Comparison of ENCODE assay signal across 12 mouse cellular contexts in the genomic region with DNA sequence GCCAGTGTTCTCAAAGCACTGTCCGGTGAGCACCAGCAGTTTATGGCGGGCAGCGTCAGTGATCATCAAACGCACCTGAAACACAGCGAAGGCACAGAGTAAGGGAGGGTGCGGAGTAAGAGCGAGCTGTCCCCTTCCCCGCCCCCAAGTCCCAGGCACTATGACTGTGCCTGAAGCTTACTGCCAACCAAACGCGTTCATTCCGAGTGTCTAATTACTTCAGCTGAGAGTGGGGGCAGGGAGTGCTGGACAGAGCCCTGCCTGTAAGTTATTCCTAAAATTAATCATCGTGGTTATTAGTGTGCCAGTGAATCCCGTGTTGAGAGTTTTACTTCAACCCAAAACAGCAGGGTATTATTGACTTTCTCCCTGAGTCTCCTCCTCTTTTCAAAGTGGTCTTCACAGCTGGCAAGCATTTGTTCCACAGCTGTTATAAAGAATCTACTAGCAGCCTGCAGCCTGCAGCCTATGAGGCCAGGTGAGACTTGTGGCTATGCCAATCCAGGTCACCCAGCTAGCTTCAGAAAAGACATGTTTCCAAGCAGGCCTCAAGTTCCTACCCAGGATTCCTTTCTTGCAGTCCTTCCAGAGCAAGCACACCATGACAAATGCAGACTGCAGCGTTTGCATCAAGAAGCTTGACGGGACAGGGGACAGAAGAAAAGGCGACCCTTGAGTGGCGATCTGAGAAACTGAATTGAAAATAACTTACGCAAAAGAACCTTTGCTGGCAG.
A peak's percentile ranks its signal among the peaks of the same experiment; 100 is the strongest.
DNase-seq lines count a peak whose midpoint lies in the region; ATAC-seq and TF ChIP-seq lines count a peak whose summit lies in the region.
"Had no signal": no experiment of that assay in that cellular context is flagged by ENCODE, and none has a peak within 500 bp of the region (broad histone marks: within the 10 kb centered on the region; RNA-seq: fewer than 3 reads in every experiment).

No protein-coding gene starts in this region.

- H3K9me3 ChIP-seq in limb, embryonic 14.5 days (ENCODE audit: control insufficient read depth, low read length) = no peaks in the 10 kb centered on the region

- peak overlapping the region; percentile 20; the same call in 1 of the 2 replicates for H3K27ac ChIP-seq in limb, embryonic 14.5 days (replicated peaks; ENCODE audit: low read depth, low read length)
- H3K27ac ChIP-seq: macrophage had no signal

- H3K27me3 ChIP-seq in limb, embryonic 14.5 days (ENCODE audit: control insufficient read depth, insufficient read depth, low read length) = no peaks in the 10 kb centered on the region

- ATAC-seq in limb, embryonic 14.5 days (ENCODE audit: low FRiP score, low read depth) = peak; percentile 58

- WGBS in limb, embryonic 14.5 days = 32% methylated on average over 18 of the region's 18 CpGs

- peak; percentile 48 for DNase-seq in NIH3T3 (ENCODE audit: low read depth)
- peak; percentile 55 for DNase-seq in embryo, embryonic 10.5 days (ENCODE audit: low spot score)
- peak; percentile 73 for DNase-seq in forelimb bud, embryonic 11.5 days (ENCODE audit: low read depth, low spot score)
- DNase-seq in limb, embryonic 14.5 days (ENCODE audit: low spot score) = peak; percentile 27
- DNase-seq in thymus, adult 18-20 months = no peak
- DNase-seq in spleen, adult 18-20 months = no peak
- DNase-seq in cerebellum, adult 11 months = no peak
- no peak for DNase-seq in adrenal gland, adult 8-10 months
- DNase-seq: adrenal gland, postnatal 10 days; liver had no signal

- H3K36me3 ChIP-seq in limb, embryonic 14.5 days (ENCODE audit: control insufficient read depth, insufficient read depth, low read length) = peaks cover 27% of the 10 kb centered on the region
- H3K36me3 ChIP-seq: G1E had no signal

- H3K4me1 ChIP-seq in limb, embryonic 14.5 days (ENCODE audit: control insufficient read depth, insufficient read depth, low read length) = peaks cover 26% of the 10 kb centered on the region

- H3K4me3 ChIP-seq in limb, embryonic 14.5 days (replicated peaks; ENCODE audit: low read length) = no peak overlapping the region

- no peak overlapping the region; the same call in 1 of the 2 replicates for H3K4me2 ChIP-seq in limb, embryonic 14.5 days (replicated peaks; ENCODE audit: low read depth, low read length, severe bottlenecking)

- no peak overlapping the region for H3K9ac ChIP-seq in limb, embryonic 14.5 days (ENCODE audit: low read depth, low read length, severe bottlenecking)

- TF ChIP-seq POLR2A in limb, embryonic 14.5 days (IDR thresholded peaks at IDR 0.05; ENCODE audit: borderline replicate concordance, extremely low read depth, insufficient read depth, insufficient read length) = no peak

Comparison
In these comparisons a context has a peak if more than half of its experiments do, and no peak if none do; other contexts are left out.
1. DNase-seq: peak in NIH3T3 (single experiment), embryo, embryonic 10.5 days (single experiment), forelimb bud, embryonic 11.5 days (single experiment) and limb, embryonic 14.5 days (single experiment); none in thymus, adult 18-20 months (0 of 2), spleen, adult 18-20 months (0 of 2), cerebellum, adult 11 months (single experiment) and adrenal gland, adult 8-10 months (single experiment).